Mouse (Mus musculus): ENCODE data around the gene Acoxl. TPM values are rescaled to one million over a fixed set of nuclear protein-coding genes. Genes with fewer than 3 reads are reported as not detected.

Gene Acoxl
- not detected in 2 replicates for total RNA-seq (2017)

- ATAC-seq (replicated peaks in 1 of 2; ENCODE audit: insufficient read depth in 1 of 2, low FRiP score in 2 of 2, low TSS enrichment in 1 of 2, low read depth in 1 of 2, poor library complexity in 2 of 2, severe bottlenecking in 2 of 2) = no peak
Observed at GRCm38 (mm10) chr2:127838576-127838975, at the start of gene Acoxl. TSS of gene Acoxl (plus strand) at chr2:127838876.

GRCm38 (mm10) chr2:127789138-127789537, 49.5 kb upstream of the Acoxl start:
- no peak for ATAC-seq (replicated peaks in 1 of 2; ENCODE audit: insufficient read depth in 1 of 2, low FRiP score in 2 of 2, low TSS enrichment in 1 of 2, low read depth in 1 of 2, poor library complexity in 2 of 2, severe bottlenecking in 2 of 2)

- ATAC-seq (replicated peaks in 1 of 2; ENCODE audit: insufficient read depth in 1 of 2, low FRiP score in 2 of 2, low TSS enrichment in 1 of 2, low read depth in 1 of 2, poor library complexity in 2 of 2, severe bottlenecking in 2 of 2) = no peak
Observed at GRCm38 (mm10) chr2:127789651-127790270, 48.9 kb upstream of the Acoxl start.

GRCm38 (mm10) chr2:127791919-127792603, 46.6 kb upstream of the Acoxl start, which contains the start of gene Mtln:
TSS of gene Mtln (minus strand) at chr2:127792488.
- ATAC-seq (replicated peaks in 1 of 2; ENCODE audit: insufficient read depth in 1 of 2, low FRiP score in 2 of 2, low TSS enrichment in 1 of 2, low read depth in 1 of 2, poor library complexity in 2 of 2, severe bottlenecking in 2 of 2) = peak; percentile 92 to 98

- ATAC-seq (replicated peaks in 1 of 2; ENCODE audit: insufficient read depth in 1 of 2, low FRiP score in 2 of 2, low TSS enrichment in 1 of 2, low read depth in 1 of 2, poor library complexity in 2 of 2, severe bottlenecking in 2 of 2) = peak; percentile 99
Observed at GRCm38 (mm10) chr2:127831401-127832102, 7.1 kb upstream of the Acoxl start, which contains the start of gene Bub1. TSS of gene Bub1 (minus strand) at chr2:127831865.

GRCm38 (mm10) chr2:127832103-127832832, 6.4 kb upstream of the Acoxl start:
- peak; percentile 23 to 37; a peak in 3 of 4 replicates for ATAC-seq (replicated peaks in 1 of 2; ENCODE audit: insufficient read depth in 1 of 2, low FRiP score in 2 of 2, low TSS enrichment in 1 of 2, low read depth in 1 of 2, poor library complexity in 2 of 2, severe bottlenecking in 2 of 2)

GRCm38 (mm10) chr2:127832833-127833190, 5.9 kb upstream of the Acoxl start:
- peak; percentile 48 to 53; a peak in 2 of 4 replicates for ATAC-seq (replicated peaks in 1 of 2; ENCODE audit: insufficient read depth in 1 of 2, low FRiP score in 2 of 2, low TSS enrichment in 1 of 2, low read depth in 1 of 2, poor library complexity in 2 of 2, severe bottlenecking in 2 of 2)

- no peak for ATAC-seq (replicated peaks in 1 of 2; ENCODE audit: insufficient read depth in 1 of 2, low FRiP score in 2 of 2, low TSS enrichment in 1 of 2, low read depth in 1 of 2, poor library complexity in 2 of 2, severe bottlenecking in 2 of 2)
Observed at GRCm38 (mm10) chr2:127839425-127839824, 749 bp downstream of the Acoxl start.

- ATAC-seq (replicated peaks in 1 of 2; ENCODE audit: insufficient read depth in 1 of 2, low FRiP score in 2 of 2, low TSS enrichment in 1 of 2, low read depth in 1 of 2, poor library complexity in 2 of 2, severe bottlenecking in 2 of 2) = no peak
Observed at GRCm38 (mm10) chr2:127841402-127841801, 2.7 kb downstream of the Acoxl start.

GRCm38 (mm10) chr2:127842421-127842820, 3.7 kb downstream of the Acoxl start:
- no peak for ATAC-seq (replicated peaks in 1 of 2; ENCODE audit: insufficient read depth in 1 of 2, low FRiP score in 2 of 2, low TSS enrichment in 1 of 2, low read depth in 1 of 2, poor library complexity in 2 of 2, severe bottlenecking in 2 of 2)

GRCm38 (mm10) chr2:127845346-127845982, 6.8 kb downstream of the Acoxl start:
- ATAC-seq (replicated peaks in 1 of 2; ENCODE audit: insufficient read depth in 1 of 2, low FRiP score in 2 of 2, low TSS enrichment in 1 of 2, low read depth in 1 of 2, poor library complexity in 2 of 2, severe bottlenecking in 2 of 2) = peak; percentile 49 to 76; a peak in 3 of 4 replicates

- no peak for ATAC-seq (replicated peaks in 1 of 2; ENCODE audit: insufficient read depth in 1 of 2, low FRiP score in 2 of 2, low TSS enrichment in 1 of 2, low read depth in 1 of 2, poor library complexity in 2 of 2, severe bottlenecking in 2 of 2)
Observed at GRCm38 (mm10) chr2:127846008-127846407, 7.3 kb downstream of the Acoxl start.

GRCm38 (mm10) chr2:127846571-127846970, 7.9 kb downstream of the Acoxl start:
- no peak for ATAC-seq (replicated peaks in 1 of 2; ENCODE audit: insufficient read depth in 1 of 2, low FRiP score in 2 of 2, low TSS enrichment in 1 of 2, low read depth in 1 of 2, poor library complexity in 2 of 2, severe bottlenecking in 2 of 2)

GRCm38 (mm10) chr2:127850371-127850770, 11.7 kb downstream of the Acoxl start:
- no peak for ATAC-seq (replicated peaks in 1 of 2; ENCODE audit: insufficient read depth in 1 of 2, low FRiP score in 2 of 2, low TSS enrichment in 1 of 2, low read depth in 1 of 2, poor library complexity in 2 of 2, severe bottlenecking in 2 of 2)

GRCm38 (mm10) chr2:127854332-127854991, 15.8 kb downstream of the Acoxl start:
- ATAC-seq (replicated peaks in 1 of 2; ENCODE audit: insufficient read depth in 1 of 2, low FRiP score in 2 of 2, low TSS enrichment in 1 of 2, low read depth in 1 of 2, poor library complexity in 2 of 2, severe bottlenecking in 2 of 2) = no peak

- no peak for ATAC-seq (replicated peaks in 1 of 2; ENCODE audit: insufficient read depth in 1 of 2, low FRiP score in 2 of 2, low TSS enrichment in 1 of 2, low read depth in 1 of 2, poor library complexity in 2 of 2, severe bottlenecking in 2 of 2)
Observed at GRCm38 (mm10) chr2:127864381-127864780, 25.7 kb downstream of the Acoxl start.

- peak in 1 of 2 experiments; percentile 69; a peak in 2 of 4 replicates for ATAC-seq (replicated peaks in 1 of 2; ENCODE audit: insufficient read depth in 1 of 2, low FRiP score in 2 of 2, low TSS enrichment in 1 of 2, low read depth in 1 of 2, poor library complexity in 2 of 2, severe bottlenecking in 2 of 2)
Observed at GRCm38 (mm10) chr2:127881063-127881462, 42.4 kb downstream of the Acoxl start.

All from hematopoietic stem cell, adult 5-6 weeks (primary cell).